Mouse (Mus musculus) inflammation-experienced regulatory T-cells, adult 6 months (primary cell): ENCODE measurements around the gene Il3. TPM values are rescaled to one million over a fixed set of nuclear protein-coding genes. Genes with fewer than 3 reads are reported as not detected.
A peak's percentile ranks its signal among the peaks of the same experiment; 100 is the strongest.
"Not testable (repeated sequence)": the region's sequence is repeated elsewhere in the genome, so short reads cannot be mapped to it uniquely, and the experiment has no call there.

Experiments used
- ATAC-seq: one replicate; pipeline ENCODE4 v1.8.0; 2017
- polyA plus RNA-seq, 3 experiments: library from polyadenylated mRNA; unstranded; fragments of 100-300 nt; shearing (Covaris generic); gene quantifications; one replicate each; pipeline ENCODE4 v1.2.1; 2017

The Il3 gene
- not detected for polyA plus RNA-seq

DNA sequence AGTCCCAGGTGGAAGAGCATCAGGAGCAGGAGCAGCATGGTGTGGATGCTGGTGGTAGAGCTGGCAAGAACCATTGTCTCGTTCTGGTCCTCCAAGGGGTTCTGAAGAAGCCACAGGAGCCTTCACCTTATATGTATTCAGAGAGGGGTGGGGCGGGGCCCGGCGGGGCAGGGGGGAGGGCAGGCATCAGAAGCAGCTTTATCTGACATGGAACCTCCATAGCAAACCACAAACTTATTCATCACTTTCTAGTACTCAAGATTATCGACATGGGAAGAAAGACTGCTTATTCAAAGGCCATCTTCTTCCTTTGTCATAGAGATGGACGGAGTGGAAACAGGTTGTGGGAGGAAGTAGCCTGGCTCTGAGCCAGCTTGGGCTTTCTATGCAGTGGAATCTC lies at the start of gene Il3:
TSS of gene Il3 (minus strand) at position 101 of the 400 bp plus-strand sequence.
- ATAC-seq = no peak

DNA sequence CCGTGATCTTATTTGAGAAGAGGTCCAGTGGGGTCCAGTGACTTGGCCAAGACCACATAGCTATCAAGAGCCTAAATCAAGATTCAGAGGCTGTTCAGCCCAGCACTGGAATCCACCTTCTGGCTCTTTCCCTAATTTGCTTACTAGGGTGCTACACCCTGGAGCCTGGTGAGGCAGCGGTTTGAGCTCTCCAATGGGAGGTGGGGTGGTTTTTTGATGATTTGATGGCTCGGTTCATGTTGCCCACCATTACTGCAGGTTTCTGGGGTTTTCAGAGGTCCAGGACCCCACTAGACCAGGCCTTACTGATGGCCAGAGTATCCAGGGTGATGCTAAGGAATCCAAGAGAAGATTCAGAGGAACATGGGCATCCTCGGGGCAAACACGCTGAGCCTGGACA lies 48.3 kb upstream of the Il3 start:
- ATAC-seq = no peak

DNA sequence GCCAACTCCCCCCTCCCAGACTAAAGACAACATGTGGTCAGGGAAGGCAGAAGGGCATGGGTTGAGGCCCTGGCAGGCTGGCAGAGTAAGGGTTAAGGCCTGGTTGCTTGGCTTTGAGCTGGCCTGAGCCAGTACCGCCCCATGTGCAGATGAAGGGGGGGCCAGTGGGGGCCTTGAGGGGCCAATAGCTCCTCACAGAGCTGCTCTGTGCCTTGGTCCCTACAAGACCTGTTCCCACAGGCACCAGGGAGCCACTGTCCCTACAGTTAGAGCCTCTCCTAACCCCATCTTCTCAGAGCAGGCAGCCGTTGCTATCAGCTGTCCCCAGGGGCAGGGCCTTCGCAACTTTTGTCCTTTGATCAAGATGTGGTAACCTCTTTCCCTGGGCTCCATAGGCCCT lies 47.7 kb upstream of the Il3 start:
- ATAC-seq = no peak

DNA sequence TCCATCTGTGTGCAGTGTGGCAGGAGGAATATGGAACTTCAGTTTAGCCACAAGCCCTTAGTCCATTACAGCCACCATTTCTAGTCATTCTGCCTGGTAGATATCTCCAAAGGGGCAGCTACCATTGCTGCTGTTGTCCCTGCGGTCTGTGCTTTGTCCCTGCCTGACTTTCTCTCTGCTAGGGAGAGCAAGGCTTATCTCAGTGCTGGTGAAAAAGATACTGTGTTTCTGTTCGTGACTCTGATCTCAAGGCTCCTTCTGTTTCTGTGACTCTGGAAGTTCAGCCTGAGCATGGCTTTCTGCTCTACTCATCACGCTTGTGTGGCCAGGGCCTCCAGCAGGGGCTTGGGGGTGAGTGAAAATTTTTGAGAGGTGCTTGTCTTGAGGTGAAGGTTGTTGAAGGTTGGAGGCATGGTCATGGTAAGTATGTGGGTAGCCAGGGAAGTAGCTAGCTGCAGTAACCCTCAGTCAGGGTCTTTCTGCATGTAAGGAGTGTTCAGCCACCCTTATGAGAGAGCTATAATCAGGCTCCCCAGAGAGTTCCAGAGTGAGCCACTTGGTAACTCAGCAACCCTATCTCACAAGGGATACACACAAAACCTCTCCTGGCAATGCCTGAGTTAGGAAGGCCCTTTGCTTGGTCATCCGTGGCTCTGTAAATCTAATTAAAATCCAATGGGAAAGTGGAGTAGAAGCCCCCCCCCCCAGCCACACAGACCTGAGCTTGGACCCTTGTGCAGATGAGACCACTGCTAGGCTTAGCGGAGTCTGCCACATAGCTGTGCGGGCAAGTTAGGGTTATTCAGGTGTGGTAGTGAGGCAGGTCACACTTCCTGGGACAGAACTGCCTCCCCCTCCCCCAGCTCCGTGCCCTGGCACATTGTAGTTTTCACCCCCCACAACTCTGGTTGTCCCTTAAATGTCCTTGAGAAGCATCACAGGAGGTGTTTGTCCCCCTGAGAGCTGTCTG lies 46.6 kb upstream of the Il3 start:
- ATAC-seq = no peak

DNA sequence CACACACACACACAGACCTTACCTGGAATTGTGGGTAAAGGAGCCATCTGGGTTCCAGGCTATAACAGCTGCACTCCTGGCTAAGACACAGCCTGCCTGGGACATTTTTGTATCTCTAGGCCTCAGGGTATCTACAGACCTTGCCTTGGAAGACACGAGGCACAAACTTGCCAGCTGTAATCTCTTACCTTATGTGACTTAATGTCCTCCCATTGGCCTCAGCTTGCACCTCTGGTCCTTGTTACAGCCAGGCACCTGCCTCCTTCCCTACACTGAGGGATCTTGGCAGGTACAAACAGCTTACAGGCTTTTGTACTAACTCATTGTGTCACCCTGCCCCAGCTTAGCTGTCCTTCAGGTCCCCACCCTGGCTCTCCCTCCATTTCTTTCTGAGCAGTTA lies 45.5 kb upstream of the Il3 start:
- ATAC-seq = no peak

DNA sequence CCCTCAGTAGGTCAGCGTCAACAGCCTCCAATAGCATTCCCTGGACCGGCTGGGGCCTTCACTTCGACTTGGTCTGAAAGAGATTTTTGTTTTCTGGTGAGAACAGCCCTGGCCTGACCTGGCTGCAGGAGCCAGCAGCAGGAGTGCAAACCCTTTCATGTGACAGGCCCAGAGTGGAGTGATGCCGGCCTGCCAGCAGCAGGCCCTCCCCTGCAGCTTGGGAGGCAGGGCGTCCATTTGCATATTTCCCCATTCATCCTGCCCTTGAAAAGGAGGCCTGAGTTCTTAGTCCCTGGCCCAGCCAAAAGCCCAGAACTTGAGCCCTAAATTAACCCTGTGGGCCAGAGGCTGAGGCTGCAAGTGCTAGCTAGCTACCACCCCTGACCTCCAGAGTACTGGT lies 44.9 kb upstream of the Il3 start:
- no peak for ATAC-seq

DNA sequence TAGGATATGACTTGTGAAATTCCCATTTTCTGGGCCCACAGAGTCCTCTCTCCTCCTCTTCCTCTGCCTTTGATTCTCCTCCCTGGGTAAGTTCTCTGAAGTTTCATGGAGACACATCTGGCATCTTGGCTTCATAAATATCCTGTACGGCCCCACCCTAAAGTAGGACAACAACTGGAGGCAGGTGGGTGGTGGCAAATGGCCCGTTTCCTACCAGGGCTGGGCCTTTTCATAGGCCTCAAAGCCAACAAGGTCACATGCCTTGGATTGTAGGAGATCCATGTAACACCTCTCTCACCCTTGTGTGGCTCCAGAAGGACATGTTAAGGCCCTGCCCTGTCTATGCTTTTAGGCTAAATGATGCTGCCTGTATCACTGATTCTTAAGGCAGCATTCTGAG lies 43.5 kb upstream of the Il3 start:
- no peak for ATAC-seq

DNA sequence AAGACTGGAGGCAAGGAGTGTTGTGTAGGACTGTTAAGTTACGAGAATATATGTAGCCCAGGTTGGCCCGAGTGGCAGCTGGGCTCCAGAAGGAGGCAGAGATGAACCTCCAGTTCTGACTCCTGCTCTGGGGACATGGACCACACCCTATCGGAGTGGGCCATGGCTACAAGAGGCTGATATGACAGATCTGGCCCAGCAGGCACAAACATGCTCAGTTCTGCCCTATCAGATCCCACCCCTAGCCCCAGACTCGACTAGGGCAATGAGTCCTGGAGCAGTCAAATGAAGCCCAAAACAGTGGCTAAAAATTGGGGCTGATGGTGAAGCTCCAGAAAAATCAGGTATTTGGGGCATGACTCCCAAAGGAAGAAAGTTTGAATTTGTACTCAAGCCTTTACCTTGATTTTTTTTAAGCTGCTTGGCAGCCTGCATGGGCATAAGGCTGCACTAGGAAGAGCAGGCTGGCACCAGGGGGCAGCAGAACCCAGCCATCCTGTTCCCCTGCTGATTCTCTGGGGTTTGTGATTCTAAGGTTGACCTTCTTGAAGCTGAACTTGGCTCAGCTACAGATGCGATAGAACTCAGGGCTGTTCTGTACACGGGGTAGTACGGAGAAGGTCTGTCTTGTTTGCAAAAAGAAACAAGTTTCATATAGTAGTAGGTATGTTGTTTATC lies 40.2 kb upstream of the Il3 start:
- no peak for ATAC-seq

DNA sequence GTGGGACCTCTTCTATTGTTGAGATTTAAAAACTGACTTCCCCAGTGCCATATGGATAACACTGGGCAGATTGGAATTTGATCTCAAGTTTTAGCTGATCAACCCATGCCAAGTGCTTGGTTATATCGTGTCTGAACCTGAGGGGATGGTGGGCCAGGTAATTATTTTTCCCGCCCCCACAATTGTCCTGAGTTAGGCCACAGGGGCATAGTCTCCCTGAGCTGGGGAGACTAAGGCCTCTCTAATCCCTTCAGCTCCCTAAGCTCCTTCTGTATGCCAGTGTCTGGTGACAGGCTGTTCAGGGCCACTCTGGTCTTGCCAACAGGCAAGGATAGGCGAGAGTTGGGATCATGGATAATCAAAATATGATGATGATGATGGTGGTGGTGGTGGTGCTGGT lies 38.3 kb upstream of the Il3 start:
- ATAC-seq = no peak

DNA sequence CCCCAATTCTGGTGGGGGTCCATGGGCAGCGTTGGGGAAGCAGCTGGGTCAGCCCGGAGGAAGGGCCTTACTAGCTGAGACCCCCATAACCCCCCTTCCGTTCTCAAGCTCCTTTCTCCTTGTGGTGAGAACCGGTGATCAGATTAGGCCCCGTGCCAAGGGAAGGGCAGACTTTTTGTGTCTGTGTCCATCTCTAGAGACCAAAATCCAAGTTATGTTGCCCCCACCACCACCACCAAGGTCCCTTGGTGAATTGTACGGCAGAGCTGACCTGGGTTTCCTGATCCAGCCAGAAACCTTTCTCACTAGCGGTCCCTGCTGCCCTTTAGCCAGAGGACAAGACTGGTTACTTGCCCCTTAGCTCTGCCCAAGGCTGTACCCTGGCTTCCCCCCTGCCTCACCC lies 37.4 kb upstream of the Il3 start:
- no peak for ATAC-seq

DNA sequence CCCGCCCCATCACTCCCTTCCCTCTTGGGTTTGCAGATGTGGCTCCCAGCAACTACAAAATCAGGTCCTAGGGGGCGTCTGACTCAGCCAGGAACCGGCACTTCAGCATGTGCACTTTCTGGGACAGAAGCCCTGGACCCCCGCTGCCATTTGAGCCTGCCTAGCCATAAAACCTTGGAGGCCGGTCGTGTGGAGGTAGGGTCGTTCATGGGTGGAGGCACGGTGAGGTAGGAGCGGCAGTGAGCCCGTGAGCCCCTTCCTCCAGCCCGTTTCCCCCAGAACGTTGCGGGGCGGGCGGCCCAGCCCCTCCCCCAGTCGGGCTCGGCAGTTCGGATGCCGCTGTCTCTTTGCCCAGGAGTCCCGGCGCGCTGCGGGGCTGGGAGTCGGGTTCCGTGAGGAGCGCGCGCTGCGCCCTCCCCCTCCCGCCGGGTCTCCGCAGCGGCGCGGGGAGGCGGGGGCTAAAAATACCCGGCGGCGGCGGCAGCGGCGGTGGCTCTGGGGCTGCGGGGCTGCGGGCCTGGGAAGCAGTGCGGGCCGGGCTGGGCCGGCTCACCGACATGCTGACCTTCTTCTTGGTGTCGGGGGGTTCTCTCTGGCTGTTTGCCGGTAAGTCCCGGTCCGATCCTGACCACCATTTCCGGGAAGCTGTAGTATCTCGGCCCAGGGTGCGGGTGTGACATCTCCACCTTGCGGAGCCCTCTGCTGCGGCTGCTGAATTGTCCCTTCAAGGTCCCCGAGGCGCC lies 36.8 kb upstream of the Il3 start, which contains the start of gene Acsl6:
TSS of gene Acsl6 (plus strand) at position 71 of the 743 bp plus-strand sequence.
- no peak for ATAC-seq

DNA sequence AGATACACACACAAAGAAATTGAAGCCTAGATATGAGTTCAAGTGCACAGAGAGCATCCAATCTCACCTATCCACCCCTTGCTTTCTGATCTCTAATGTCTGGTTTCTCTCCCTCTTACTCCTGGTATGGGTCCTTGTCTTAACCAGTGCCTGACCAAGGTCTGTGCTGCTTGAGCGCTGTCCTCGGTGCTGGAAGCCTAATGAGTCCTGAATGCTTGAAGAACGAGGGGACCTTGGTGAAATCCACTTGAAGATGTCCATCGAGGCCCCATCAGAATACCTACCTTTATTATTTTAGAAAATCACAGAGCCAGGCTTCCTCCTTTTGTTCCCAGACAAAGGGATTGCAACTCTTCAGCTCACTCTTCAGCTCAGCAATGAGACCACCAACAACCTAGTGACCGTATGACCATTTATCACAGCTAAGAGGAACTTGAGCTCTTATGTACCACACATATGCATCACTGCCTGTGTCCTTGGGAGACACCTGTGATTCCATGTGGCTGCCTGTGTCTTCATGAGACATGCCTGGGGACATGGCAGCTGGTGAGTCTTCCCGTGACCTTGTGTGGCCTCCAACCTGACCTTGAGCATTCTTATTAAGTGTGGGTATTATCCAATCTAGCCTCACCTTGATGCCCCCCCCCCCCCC lies 36.1 kb upstream of the Il3 start:
- ATAC-seq = no peak

DNA sequence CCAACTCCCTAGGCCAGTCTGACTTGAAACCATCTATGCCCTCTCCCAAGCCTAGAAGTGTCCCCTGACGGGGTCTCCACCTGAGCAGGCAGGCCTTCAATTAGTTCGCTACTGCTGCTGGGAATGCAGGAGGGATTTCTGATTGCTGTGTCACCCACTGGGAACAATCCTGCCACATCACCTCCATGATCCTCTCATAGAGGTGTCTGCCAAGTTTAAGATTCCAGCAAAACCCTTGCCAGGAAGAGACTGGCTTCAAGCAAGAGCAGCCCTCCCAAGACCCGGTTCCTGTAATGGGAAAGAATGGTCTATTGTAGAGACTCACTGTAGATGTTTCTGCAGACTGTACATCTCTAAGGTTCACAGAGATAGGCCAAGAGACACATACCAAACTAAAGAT lies 35.5 kb upstream of the Il3 start:
- ATAC-seq = no peak

DNA sequence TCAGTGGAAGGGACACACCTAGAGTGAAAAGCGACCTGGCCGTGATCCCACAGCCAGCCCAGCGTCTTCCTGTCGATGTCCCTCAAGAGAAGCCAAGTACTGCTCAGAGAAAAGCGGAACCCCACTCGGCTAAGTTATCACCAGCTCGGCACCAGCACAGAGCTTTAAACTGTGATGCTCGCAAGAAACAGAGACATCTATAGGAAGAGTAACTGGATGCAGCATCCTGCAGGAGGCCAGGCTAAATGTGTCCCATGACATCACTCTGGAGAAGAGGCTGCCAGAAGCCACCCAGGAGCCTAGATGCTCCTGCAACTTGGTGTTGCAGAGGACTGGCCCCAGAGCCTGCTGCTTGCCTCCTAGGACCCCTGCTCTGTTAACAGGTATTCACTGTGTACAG lies 34.9 kb upstream of the Il3 start:
- ATAC-seq = no peak

DNA sequence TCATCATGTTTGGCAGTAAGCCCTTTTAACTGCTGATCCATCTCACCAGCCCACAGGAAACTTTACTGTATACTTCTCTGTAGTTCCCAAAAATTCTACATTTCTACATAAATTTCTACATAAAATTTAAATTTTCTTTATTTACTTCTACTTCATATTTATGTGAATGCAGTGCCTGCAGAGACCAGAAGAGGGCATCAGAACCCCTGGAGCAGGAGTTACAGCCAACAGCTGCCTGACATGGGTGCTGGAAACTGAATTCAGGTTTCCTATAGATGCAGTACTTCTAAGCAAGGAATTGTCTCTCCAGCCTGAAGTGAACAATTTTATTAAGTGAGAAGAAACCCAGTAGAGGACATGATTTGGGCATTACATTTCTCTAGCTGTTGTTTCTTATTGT lies 31.7 kb upstream of the Il3 start:
- no peak for ATAC-seq

DNA sequence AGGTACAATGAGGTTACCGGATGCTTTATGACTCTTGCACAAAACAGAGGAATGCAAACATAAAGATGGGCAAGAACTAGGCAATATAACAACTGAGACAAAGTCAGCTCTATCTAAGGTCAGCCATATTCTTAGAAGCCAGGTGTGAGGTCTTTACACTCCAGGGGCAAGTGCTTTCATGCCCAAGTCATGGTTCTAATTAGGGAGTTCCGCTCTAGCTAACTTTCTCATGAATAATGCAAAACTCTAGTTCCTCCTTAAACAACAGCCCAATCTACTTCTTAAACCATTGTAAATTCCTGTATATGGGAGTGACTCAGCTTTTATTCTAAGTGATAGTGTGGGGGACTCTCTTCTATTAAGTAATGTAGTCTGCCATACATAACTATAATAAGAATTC lies 30.4 kb upstream of the Il3 start:
- ATAC-seq = not testable (repeated sequence)

DNA sequence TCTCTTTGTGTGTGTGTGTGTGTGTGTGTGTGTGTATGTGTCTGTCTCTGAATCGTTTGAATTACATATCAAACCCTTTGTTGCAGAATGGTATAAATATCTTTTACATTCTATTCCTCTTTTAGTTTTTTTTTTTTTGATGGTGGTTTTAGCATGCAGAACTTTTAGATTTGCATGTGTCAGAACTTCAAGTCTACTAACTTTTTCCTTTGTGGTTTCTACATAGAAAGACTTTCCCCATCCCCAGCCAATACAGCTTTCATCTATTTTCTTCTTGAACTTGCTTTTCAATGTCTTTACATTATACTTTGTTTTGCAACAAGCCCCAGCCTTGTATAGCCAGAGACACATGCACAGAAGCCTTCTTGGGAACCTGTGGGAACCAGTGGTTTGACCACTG lies 29.7 kb upstream of the Il3 start:
- no peak for ATAC-seq

DNA sequence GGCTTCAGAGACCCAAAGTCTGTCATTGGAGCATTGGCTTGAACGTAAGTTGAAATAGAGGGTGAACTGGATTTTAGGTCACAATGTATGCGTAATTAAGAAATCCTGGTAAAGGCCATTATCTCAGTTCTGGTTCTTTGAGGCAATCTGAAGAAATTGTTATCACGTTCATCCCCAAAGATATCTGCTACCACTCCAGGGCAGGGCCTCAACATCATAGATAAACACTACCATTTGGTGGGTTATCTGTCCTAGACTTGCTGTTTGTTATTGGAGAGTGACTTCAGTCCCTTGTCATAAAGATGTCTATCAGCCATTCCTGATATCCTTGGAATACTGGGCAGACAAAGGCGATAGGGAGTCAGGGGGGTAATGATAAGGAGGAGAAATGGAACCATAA lies 28.9 kb upstream of the Il3 start:
- no peak for ATAC-seq

DNA sequence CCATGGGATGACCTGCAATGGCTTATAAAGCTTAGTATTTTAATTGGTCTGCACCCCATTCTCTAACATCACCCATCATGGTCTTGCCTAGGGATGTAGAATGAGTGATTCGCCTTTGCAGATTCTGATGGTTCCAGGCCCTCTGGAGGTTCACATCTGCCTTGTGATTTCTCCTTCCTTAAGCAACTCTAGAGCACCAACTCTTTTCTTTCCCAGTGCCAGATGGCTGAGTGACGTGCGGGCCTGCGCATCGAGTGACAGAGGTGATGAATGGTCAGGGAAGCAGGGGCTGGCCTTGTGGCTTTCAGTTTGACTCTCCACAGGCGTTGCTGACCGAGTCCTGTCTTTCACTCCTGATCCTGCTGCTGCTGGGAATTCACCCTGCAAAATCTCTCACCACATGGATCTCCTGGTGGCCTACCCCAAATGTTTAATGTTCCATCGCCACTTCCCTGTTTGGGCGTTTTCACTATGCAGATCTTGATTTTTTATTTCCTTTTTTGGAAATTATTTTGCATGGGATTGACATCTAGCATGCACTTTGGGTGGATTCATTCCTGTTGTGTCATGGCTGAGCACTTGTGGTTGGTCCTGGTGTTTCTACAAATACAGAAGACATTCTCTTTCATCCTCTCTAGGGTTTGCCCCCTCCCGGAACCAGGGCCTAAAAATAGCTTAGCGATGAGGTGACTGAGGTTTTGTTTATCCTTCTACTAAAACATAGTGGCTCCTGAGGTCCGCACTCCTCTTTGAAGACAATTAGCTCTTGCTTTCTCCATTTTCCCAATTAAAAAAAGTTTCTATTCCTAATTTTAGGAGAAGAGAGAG lies 27.1 kb upstream of the Il3 start:
- no peak for ATAC-seq

DNA sequence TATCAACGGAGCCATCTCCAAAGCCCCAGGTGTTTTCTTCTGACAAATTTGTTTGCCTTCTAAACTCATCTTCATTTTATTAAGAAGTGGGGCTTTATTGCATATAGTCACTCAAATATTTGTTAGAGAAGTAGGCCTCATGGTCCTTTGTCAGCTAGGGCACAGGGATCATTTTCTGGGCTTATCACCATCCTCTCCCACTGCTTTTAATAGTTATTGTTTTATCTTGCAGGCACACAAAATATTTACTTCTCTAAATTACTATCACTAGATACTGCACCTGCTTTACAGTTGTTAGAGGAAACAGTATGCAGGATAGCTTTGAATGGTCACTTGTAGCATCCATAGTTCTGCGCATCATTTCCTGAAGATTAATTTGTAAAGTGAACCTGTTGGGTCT lies 25.1 kb upstream of the Il3 start:
- ATAC-seq = no peak

DNA sequence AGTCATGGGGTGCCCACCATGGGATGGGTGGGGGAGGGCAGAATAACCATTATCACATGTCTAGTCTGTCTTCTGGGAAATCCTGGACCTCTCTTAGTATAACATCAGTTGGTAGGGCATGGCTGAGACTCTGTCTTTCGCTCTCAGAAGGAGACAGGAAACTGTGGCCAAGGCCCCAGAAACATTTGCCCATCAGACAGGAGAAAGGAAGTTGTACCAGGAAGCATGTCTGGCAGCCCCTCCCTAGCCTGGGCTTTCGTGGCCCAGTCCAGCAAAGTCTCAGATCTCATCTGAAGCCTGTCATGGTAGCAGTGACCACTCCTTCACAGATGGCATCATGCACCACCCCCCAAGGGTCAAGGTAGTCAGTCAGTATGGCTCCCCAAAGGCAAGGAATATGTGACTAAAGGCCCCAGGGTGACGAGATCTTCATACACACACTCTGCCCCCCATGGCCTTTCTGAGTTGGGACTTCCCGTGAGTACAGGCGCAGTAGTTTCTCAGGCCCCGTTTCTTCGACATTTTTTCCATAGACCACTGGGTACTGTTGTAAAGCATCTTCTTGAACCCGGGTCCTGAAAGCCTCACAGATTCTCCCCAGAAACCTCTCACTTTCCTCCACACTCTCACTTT lies 20.9 kb upstream of the Il3 start:
- ATAC-seq = peak; percentile 50
